Mouse (Mus musculus) CH12.LX (cell line): ENCODE data around the gene Otoa.

Source experiments
- CTCF ChIP-seq, 2 experiments: IDR thresholded peaks in 1 of 2; conservative IDR thresholded peaks in 1 of 2; 2 replicates each; pipeline ENCODE4 v1.5.1; 2011 to 2012; ENCODE audit warnings: low read depth in 2 of 2, low read length in 2 of 2, improper control_type of control experiment in 1 of 2, inconsistent platforms in 1 of 2, mild to moderate bottlenecking in 1 of 2, moderate library complexity in 1 of 2
- EP300 ChIP-seq: IDR thresholded peaks from 2 replicates; pipeline ENCODE4 v1.6.1; 2011; ENCODE audit warnings: low read length, improper control_type of control experiment
- KAT2A ChIP-seq: IDR thresholded peaks from 2 replicates; pipeline ENCODE4 v1.6.1; 2012; ENCODE audit warnings: low read length, improper control_type of control experiment, inconsistent platforms; ENCODE audit not compliant: insufficient replicate concordance
- MXI1 ChIP-seq: IDR thresholded peaks from 2 replicates; pipeline ENCODE4 v1.6.1; 2011; ENCODE audit warnings: mild to moderate bottlenecking, low read depth, low read length, improper control_type of control experiment
- POLR2A ChIP-seq: IDR thresholded peaks from 2 replicates; pipeline ENCODE4 v1.6.1; 2011; ENCODE audit warnings: low read depth, mild to moderate bottlenecking, improper control_type of control experiment, low read length
- POLR2AphosphoS2 ChIP-seq: IDR thresholded peaks from 2 replicates; pipeline ENCODE4 v1.6.1; 2011; ENCODE audit warnings: low read depth, low read length, improper control_type of control experiment
- TCF12 ChIP-seq: IDR thresholded peaks from 2 replicates; pipeline ENCODE4 v1.6.1; 2014; ENCODE audit warnings: low read depth, mild to moderate bottlenecking, inconsistent platforms, low read length, improper control_type of control experiment
- ZKSCAN1 ChIP-seq: IDR thresholded peaks from 2 replicates; pipeline ENCODE4 v1.6.1; 2012; ENCODE audit warnings: low read depth, inconsistent platforms, low read length, improper control_type of control experiment, borderline replicate concordance

DNA sequence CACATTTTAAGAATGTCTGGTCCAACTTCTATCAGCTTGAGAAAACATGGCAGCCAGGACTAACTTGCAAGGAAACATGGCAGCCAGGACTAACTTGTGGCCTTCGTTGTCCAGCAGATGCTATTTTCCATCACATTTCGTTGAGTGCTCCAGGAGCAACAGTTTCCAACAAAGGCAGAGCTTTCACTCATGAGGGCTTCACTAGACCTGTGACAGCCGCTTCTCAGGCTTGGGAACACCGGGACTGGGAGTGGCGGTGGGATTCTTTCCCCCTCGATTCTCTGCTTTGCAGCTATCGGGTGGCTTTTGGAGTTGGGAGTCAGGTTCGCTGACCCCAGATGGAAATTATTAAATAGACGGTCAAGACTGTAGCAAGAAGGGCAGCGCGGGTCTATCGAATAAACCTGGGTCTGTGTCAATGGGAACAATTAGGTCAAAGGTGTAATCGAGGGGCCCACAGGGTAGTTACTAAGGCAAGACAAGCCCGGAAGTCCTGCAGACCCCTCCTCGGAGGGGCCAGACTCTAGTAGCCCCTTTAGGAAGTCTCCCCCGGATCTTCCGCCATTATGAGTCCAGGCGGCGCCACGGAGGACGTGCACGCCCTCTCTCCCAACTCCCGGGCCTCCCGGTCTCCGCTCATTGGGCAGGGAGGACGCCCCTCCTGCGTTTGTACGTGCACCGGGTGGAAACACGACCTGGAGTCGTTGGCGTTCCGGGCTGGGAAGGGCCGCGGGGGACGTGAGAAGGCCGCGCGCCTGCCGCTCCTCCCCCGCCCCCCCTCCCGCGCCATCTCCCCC is 47.4 kb upstream of the Otoa start, which contains the start of gene Mettl9:
- TF ChIP-seq ZKSCAN1 = no peak
- TF ChIP-seq CTCF (conservative IDR thresholded peaks at IDR 0.05 in 1 of 2, IDR thresholded peaks at IDR 0.05 in 1 of 2; ENCODE audit: low read depth in 2 of 2, low read length in 2 of 2) = no peak
- TF ChIP-seq POLR2A = peak; percentile 93
- no peak for TF ChIP-seq POLR2AphosphoS2
- no peak for TF ChIP-seq EP300
- TF ChIP-seq MXI1 = peak; percentile 86
- peak; percentile 90; the same call in 1 of the 2 replicates for TF ChIP-seq KAT2A
- TF ChIP-seq TCF12 = peak; percentile 93
